Mouse (Mus musculus): ENCODE results near the gene C2cd5. TPM values are rescaled to one million over a fixed set of nuclear protein-coding genes. Genes with fewer than 3 reads are reported as not detected.

C2cd5 gene
- polyA plus RNA-seq, 1 experiment from 2014 or later: 42.8 TPM

GRCm38 (mm10) chr6:143066859-143067258 lies 33.1 kb downstream of the C2cd5 start:
- H3K4me3 ChIP-seq (replicated peaks; ENCODE audit: low read depth, low read length): no peak overlapping the region
- H3K4me2 ChIP-seq (ENCODE audit: low read length): no peak overlapping the region
- 92% methylated on average over 9 of the region's 9 CpGs for WGBS
- peaks cover 35% of the 10 kb centered on the region for H3K36me3 ChIP-seq (ENCODE audit: control insufficient read depth, insufficient read depth, low read length)
- DNase-seq: no peak
- H3K4me1 ChIP-seq (ENCODE audit: control insufficient read depth, insufficient read depth, low read length): no peaks in the 10 kb centered on the region
- no peak for ATAC-seq (ENCODE audit: low FRiP score, low TSS enrichment)
- no peak overlapping the region for H3K27ac ChIP-seq (replicated peaks; ENCODE audit: low read depth, low read length)
- no peak overlapping the region for H3K9ac ChIP-seq (replicated peaks; ENCODE audit: low read length)
- H3K9me3 ChIP-seq (ENCODE audit: control insufficient read depth, low read length): no peaks in the 10 kb centered on the region
- no peaks in the 10 kb centered on the region for H3K27me3 ChIP-seq (ENCODE audit: control insufficient read depth, insufficient read depth, low read length)

DNA sequence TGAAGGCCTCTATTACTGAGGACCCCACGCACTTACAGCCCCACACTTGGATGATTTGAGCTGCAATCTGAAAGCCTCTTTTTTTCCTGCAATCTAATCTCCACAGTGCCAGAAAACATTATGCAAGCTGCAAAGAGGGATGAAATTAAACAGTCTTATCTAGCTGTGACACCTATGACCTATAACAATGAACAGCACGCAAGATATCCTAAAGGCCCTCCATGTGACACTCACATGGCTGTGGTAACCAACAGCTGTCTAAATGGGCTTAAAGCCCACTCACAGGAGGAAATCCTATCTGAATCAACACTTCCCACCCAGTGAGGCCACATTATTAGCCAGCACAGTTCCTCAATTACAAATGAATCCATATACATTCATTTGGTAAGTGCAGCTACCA lies 35.9 kb downstream of the C2cd5 start:
- 71% methylated on average over 2 of the region's 2 CpGs for WGBS
- Histone ChIP-seq H3K9me3 (ENCODE audit: control insufficient read depth, low read length) (no peaks in the 10 kb centered on the region), H3K4me2 (ENCODE audit: low read length) (no peak overlapping the region), H3K4me3 (replicated peaks; ENCODE audit: low read depth, low read length) (no peak overlapping the region), H3K36me3 (ENCODE audit: control insufficient read depth, insufficient read depth, low read length) (peaks cover 33% of the 10 kb centered on the region), H3K9ac (replicated peaks; ENCODE audit: low read length) (no peak overlapping the region), H3K27ac (replicated peaks; ENCODE audit: low read depth, low read length) (no peak overlapping the region), H3K27me3 (ENCODE audit: control insufficient read depth, insufficient read depth, low read length) (no peaks in the 10 kb centered on the region), H3K4me1 (ENCODE audit: control insufficient read depth, insufficient read depth, low read length) (no peaks in the 10 kb centered on the region)
- ATAC-seq (ENCODE audit: low FRiP score, low TSS enrichment) (no peak), DNase-seq (no peak)

DNA sequence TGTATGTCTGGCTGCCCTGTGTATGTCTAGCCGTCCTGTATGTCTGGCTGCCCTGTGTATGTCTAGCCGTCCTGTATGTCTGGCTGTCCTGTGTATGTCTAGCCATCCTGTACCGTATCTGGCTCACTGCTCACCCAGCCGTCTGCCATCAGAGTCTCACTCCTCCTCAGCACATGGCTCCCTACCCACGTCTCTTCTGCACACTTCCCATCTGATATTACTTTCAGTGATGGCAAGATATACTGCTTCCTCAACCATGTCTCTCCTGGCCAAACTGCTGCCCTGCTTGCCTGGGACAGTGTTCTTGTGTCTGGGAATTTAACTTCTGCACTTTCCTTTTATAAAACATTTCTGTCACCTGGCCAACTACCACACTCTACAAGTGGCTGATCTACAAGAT lies 42.3 kb downstream of the C2cd5 start:
- no peak overlapping the region for H3K4me2 ChIP-seq (ENCODE audit: low read length)
- H3K9me3 ChIP-seq (ENCODE audit: control insufficient read depth, low read length): no peaks in the 10 kb centered on the region

GRCm38 (mm10) chr6:143051566-143051965 lies 48.4 kb downstream of the C2cd5 start:
- 89% methylated on average over 5 of the region's 5 CpGs for WGBS
- Histone ChIP-seq H3K4me2 (ENCODE audit: low read length) (no peak overlapping the region), H3K36me3 (ENCODE audit: control insufficient read depth, insufficient read depth, low read length) (peaks cover 51% of the 10 kb centered on the region), H3K27me3 (ENCODE audit: control insufficient read depth, insufficient read depth, low read length) (no peaks in the 10 kb centered on the region), H3K4me1 (ENCODE audit: control insufficient read depth, insufficient read depth, low read length) (no peaks in the 10 kb centered on the region), H3K9me3 (ENCODE audit: control insufficient read depth, low read length) (no peaks in the 10 kb centered on the region), H3K27ac (replicated peaks; ENCODE audit: low read depth, low read length) (no peak overlapping the region), H3K4me3 (replicated peaks; ENCODE audit: low read depth, low read length) (no peak overlapping the region), H3K9ac (replicated peaks; ENCODE audit: low read length) (no peak overlapping the region)
- no peak for DNase-seq
- ATAC-seq (ENCODE audit: low FRiP score, low TSS enrichment): no peak

More for the DNA sequence above, 42.3 kb downstream of the C2cd5 start:
- no peak overlapping the region for H3K27ac ChIP-seq (replicated peaks; ENCODE audit: low read depth, low read length)
- H3K4me1 ChIP-seq (ENCODE audit: control insufficient read depth, insufficient read depth, low read length): no peaks in the 10 kb centered on the region
- peaks cover 33% of the 10 kb centered on the region; the same call in 1 of the 2 replicates for H3K36me3 ChIP-seq (ENCODE audit: control insufficient read depth, insufficient read depth, low read length)
- DNase-seq (no peak), ATAC-seq (ENCODE audit: low FRiP score, low TSS enrichment) (no peak)
- H3K27me3 ChIP-seq (ENCODE audit: control insufficient read depth, insufficient read depth, low read length): no peaks in the 10 kb centered on the region
- no peak overlapping the region for H3K9ac ChIP-seq (replicated peaks; ENCODE audit: low read length)
- no peak overlapping the region for H3K4me3 ChIP-seq (replicated peaks; ENCODE audit: low read depth, low read length)
- 99% methylated on average over 5 of the region's 5 CpGs for WGBS

GRCm38 (mm10) chr6:143049791-143050555 lies 50.0 kb downstream of the C2cd5 start:
- H3K9ac ChIP-seq (replicated peaks; ENCODE audit: low read length): no peak overlapping the region
- no peaks in the 10 kb centered on the region for H3K4me1 ChIP-seq (ENCODE audit: control insufficient read depth, insufficient read depth, low read length)
- H3K4me2 ChIP-seq (ENCODE audit: low read length): no peak overlapping the region
- no peaks in the 10 kb centered on the region for H3K9me3 ChIP-seq (ENCODE audit: control insufficient read depth, low read length)
- WGBS: 92% methylated on average over 11 of the region's 11 CpGs
- ATAC-seq (ENCODE audit: low FRiP score, low TSS enrichment) (no peak), DNase-seq (no peak)
- H3K27ac ChIP-seq (replicated peaks; ENCODE audit: low read depth, low read length): no peak overlapping the region
- H3K36me3 ChIP-seq (ENCODE audit: control insufficient read depth, insufficient read depth, low read length): peaks cover 46% of the 10 kb centered on the region
- no peaks in the 10 kb centered on the region for H3K27me3 ChIP-seq (ENCODE audit: control insufficient read depth, insufficient read depth, low read length)
- H3K4me3 ChIP-seq (replicated peaks; ENCODE audit: low read depth, low read length): no peak overlapping the region

DNA sequence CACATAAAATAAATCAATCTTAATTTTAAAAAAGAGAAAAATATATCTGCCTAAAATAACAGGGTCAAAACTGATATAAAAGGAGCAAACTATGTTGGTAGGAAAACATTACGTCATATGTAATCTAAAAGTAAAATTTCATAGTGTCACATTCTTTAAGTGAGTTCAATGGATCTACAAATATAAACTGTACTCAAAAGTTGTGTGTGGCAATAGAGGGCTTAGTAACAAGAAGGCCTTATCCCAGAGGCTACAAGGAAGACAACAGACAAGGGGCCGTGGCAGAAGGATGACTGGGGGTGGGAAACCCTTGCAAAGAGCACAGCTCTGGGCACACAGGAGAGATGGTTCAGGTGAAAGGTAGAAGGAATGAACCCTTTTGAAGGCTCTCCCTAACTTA lies 50.8 kb downstream of the C2cd5 start:
- Histone ChIP-seq H3K4me1 (ENCODE audit: control insufficient read depth, insufficient read depth, low read length) (no peaks in the 10 kb centered on the region), H3K4me2 (ENCODE audit: low read length) (no peak overlapping the region), H3K36me3 (ENCODE audit: control insufficient read depth, insufficient read depth, low read length) (peaks cover 41% of the 10 kb centered on the region), H3K27me3 (ENCODE audit: control insufficient read depth, insufficient read depth, low read length) (no peaks in the 10 kb centered on the region), H3K27ac (replicated peaks; ENCODE audit: low read depth, low read length) (no peak overlapping the region), H3K4me3 (replicated peaks; ENCODE audit: low read depth, low read length) (no peak overlapping the region), H3K9ac (replicated peaks; ENCODE audit: low read length) (no peak overlapping the region), H3K9me3 (ENCODE audit: control insufficient read depth, low read length) (no peaks in the 10 kb centered on the region)
- 97% methylated on average over 2 of the region's 2 CpGs for WGBS
- DNase-seq (no peak), ATAC-seq (ENCODE audit: low FRiP score, low TSS enrichment) (no peak)

- peaks cover 44% of the 10 kb centered on the region for H3K36me3 ChIP-seq (ENCODE audit: control insufficient read depth, insufficient read depth, low read length)
- H3K27me3 ChIP-seq (ENCODE audit: control insufficient read depth, insufficient read depth, low read length): no peaks in the 10 kb centered on the region
- 87% methylated on average over 15 of the region's 15 CpGs for WGBS
- no peak overlapping the region for H3K4me3 ChIP-seq (replicated peaks; ENCODE audit: low read depth, low read length)
- no peak overlapping the region for H3K27ac ChIP-seq (replicated peaks; ENCODE audit: low read depth, low read length)
- DNase-seq: no peak
- H3K9me3 ChIP-seq (ENCODE audit: control insufficient read depth, low read length): no peaks in the 10 kb centered on the region
- no peak overlapping the region for H3K9ac ChIP-seq (replicated peaks; ENCODE audit: low read length)
- no peak overlapping the region for H3K4me2 ChIP-seq (ENCODE audit: low read length)
- H3K4me1 ChIP-seq (ENCODE audit: control insufficient read depth, insufficient read depth, low read length): no peaks in the 10 kb centered on the region
- no peak for ATAC-seq (ENCODE audit: low FRiP score, low TSS enrichment)
These were observed 52.2 kb downstream of the C2cd5 start for GRCm38 (mm10) chr6:143047538-143048258.

DNA sequence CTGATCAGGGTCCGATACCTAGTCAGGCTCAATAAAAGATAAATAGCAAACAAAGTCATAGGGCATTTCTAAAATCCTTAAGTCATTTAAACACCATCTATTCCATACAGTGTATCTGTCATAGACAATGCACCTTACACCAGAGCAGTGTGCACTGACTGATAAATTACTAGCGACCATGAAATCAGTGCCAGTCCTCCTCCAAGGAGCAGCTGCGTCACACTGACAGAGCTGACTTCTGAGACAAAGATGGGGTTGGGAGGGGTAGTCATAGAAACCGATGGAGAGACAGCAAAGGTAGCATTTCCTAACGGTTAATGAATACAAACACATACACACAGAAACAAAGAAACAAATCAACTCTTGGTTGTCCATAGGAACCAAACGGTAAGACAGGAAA lies 58.4 kb downstream of the C2cd5 start:
- H3K27ac ChIP-seq (replicated peaks; ENCODE audit: low read depth, low read length): 0 out of 2 replicates have a peak overlapping the region, but pooled peaks have one; percentile 38
- no peak overlapping the region for H3K9ac ChIP-seq (replicated peaks; ENCODE audit: low read length)
- H3K4me3 ChIP-seq (replicated peaks; ENCODE audit: low read depth, low read length): no peak overlapping the region
- H3K27me3 ChIP-seq (ENCODE audit: control insufficient read depth, insufficient read depth, low read length): no peaks in the 10 kb centered on the region
- ATAC-seq (ENCODE audit: low FRiP score, low TSS enrichment): no peak
- peaks cover 55% of the 10 kb centered on the region for H3K36me3 ChIP-seq (ENCODE audit: control insufficient read depth, insufficient read depth, low read length)
- no peaks in the 10 kb centered on the region for H3K4me1 ChIP-seq (ENCODE audit: control insufficient read depth, insufficient read depth, low read length)
- H3K4me2 ChIP-seq (ENCODE audit: low read length): no peak overlapping the region
- DNase-seq: peak; percentile 27
- no peaks in the 10 kb centered on the region for H3K9me3 ChIP-seq (ENCODE audit: control insufficient read depth, low read length)
- 62% methylated on average over 6 of the region's 6 CpGs for WGBS

- DNase-seq: peak; percentile 59
These were observed 64.7 kb downstream of the C2cd5 start for GRCm38 (mm10) chr6:143035261-143035660.

More at GRCm38 (mm10) chr6:143035261-143035660, 64.7 kb downstream of the C2cd5 start:
- Histone ChIP-seq H3K27me3 (ENCODE audit: control insufficient read depth, insufficient read depth, low read length) (no peaks in the 10 kb centered on the region), H3K9me3 (ENCODE audit: control insufficient read depth, low read length) (no peaks in the 10 kb centered on the region), H3K9ac (replicated peaks; ENCODE audit: low read length) (no peak overlapping the region), H3K27ac (replicated peaks; ENCODE audit: low read depth, low read length) (no peak overlapping the region), H3K36me3 (ENCODE audit: control insufficient read depth, insufficient read depth, low read length) (peaks cover 84% of the 10 kb centered on the region), H3K4me3 (replicated peaks; ENCODE audit: low read depth, low read length) (no peak overlapping the region), H3K4me2 (ENCODE audit: low read length) (no peak overlapping the region), H3K4me1 (ENCODE audit: control insufficient read depth, insufficient read depth, low read length) (no peaks in the 10 kb centered on the region)
- WGBS: 73% methylated on average over 4 of the region's 4 CpGs
- ATAC-seq (ENCODE audit: low FRiP score, low TSS enrichment): no peak

All from midbrain, embryonic 14.5 days (tissue).